Mouse (Mus musculus) hindbrain, embryonic 15.5 days (tissue): ENCODE results near the gene Iqsec1. TPM values are rescaled to one million over a fixed set of nuclear protein-coding genes. Genes with fewer than 3 reads are reported as not detected.
A peak's percentile ranks its signal among the peaks of the same experiment; 100 is the strongest.

ENCODE experiments used
- ATAC-seq: fragments of 200-750 bp; cut with Nextera tagmentation; 2 replicates; pipeline ENCODE4 v1.8.0; 2017; ENCODE audit warnings: low read depth, moderate number of reproducible peaks, moderate TSS enrichment; ENCODE audit not compliant: low FRiP score
- H3K27ac ChIP-seq: fragments of 300-500 bp; sonication (generic); replicated peaks from 2 replicates; pipeline ENCODE4 v1.5.1; 2015; ENCODE audit warnings: mild to moderate bottlenecking, inconsistent platforms
- H3K27me3 ChIP-seq: fragments of 300-500 bp; sonication (generic); 2 replicates; pipeline ENCODE4 v1.6.1; 2015; ENCODE audit warnings: control low read depth, inconsistent platforms
- H3K36me3 ChIP-seq: fragments of 300-500 bp; sonication (generic); 2 replicates; pipeline ENCODE4 v1.6.1; 2015; ENCODE audit warnings: control low read depth, inconsistent platforms
- H3K4me1 ChIP-seq: fragments of 300-500 bp; sonication (generic); replicated peaks from 2 replicates; pipeline ENCODE4 v1.6.1; 2015; ENCODE audit warnings: control low read depth, inconsistent platforms
- H3K4me2 ChIP-seq: fragments of 300-500 bp; sonication (generic); 2 replicates; pipeline ENCODE4 v1.6.1; 2015; ENCODE audit warnings: moderate library complexity, mild to moderate bottlenecking, inconsistent platforms
- H3K4me3 ChIP-seq: fragments of 300-500 bp; sonication (generic); 2 replicates; pipeline ENCODE4 v1.5.1; 2015; ENCODE audit warnings: mild to moderate bottlenecking, inconsistent platforms
- H3K9ac ChIP-seq: fragments of 300-500 bp; sonication (generic); 2 replicates; pipeline ENCODE4 v1.6.1; 2015; ENCODE audit warnings: inconsistent platforms
- H3K9me3 ChIP-seq: fragments of 300-500 bp; sonication (generic); 2 replicates; pipeline ENCODE4 v1.6.1; 2016; ENCODE audit warnings: control low read depth, inconsistent platforms
- WGBS: fragments of 180-500 bp; shearing (Covaris S2); methylation state at CpG from one replicate; pipeline ENCODE4 v1.1.7; 2015; 5-methylcytosine and 5-hydroxymethylcytosine counted together
- polyA plus RNA-seq: library from polyadenylated mRNA; unstranded; fragments of >200 nt; fragmentation: Nextera tagmentation; extraction: Ambion mirVana; gene quantifications from 2 replicates; pipeline ENCODE4 v1.2.1, GENCODE M21; 2015

The Iqsec1 gene
- polyA plus RNA-seq, 1 experiment from 2014 or later, result 23.3 TPM

DNA sequence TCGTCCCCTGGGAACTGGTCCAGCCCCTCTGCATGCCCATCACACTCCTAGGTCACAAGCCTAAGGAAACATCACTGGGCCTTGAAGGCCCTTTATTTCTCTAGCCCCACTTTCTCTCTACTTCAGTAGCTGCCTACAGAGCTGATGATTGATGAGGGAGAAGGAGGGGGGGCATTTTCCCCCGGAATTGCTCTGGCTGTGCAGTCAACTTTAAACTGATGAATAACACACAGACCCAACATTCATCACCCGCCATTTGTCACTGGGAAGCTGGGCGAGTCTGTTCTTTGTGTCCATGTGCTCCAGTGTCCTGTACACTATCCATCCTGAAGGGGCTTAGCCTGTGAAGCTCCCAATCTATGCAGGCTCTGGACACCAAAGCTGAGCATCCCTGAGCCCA lies 165.2 kb downstream of the Iqsec1 start:
- H3K27ac ChIP-seq, result no peak overlapping the region
- 13% methylated on average over 4 of the region's 4 CpGs for WGBS
- no peak overlapping the region for H3K9ac ChIP-seq
- ATAC-seq, result peak; percentile 65
- no peaks in the 10 kb centered on the region for H3K36me3 ChIP-seq
- H3K27me3 ChIP-seq, result no peaks in the 10 kb centered on the region
- H3K4me2 ChIP-seq, result no peak overlapping the region
- H3K4me1 ChIP-seq, result peaks cover 13% of the 10 kb centered on the region
- H3K9me3 ChIP-seq, result no peaks in the 10 kb centered on the region
- H3K4me3 ChIP-seq, result no peak overlapping the region

DNA sequence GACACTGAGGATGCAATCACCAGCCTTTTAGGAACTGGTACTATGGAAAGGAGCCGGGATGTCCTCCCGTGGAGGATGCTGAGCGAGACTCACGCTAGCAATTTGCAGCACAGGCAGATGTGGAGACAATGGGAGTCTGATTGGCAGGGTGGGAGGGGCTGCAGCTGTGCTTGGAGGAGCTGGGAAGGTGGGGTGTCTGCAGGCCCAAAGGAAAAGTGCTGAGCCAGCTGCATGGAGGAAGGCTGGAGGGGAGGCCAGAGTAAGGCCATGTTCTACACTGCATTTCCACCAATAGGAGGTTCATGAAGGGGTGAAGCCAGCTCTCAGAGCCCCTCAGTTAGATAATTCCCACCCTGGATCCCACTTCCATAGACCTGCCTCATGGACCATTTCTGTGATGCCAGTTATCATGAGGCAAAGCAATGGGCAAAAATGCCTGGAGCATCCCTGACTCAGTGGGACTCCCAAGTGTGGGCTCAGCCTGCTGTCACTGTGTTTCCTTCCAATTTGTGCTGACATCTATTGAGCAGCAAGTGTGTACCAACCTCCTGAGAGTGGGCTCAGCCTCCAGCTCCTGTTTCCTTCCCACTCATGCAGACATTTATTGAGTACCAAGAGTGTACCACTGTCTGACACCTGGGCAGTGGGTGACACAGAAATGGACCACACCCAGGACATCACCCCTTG lies 166.4 kb downstream of the Iqsec1 start:
- no peak overlapping the region for H3K4me2 ChIP-seq
- no peak for ATAC-seq
- no peak overlapping the region for H3K9ac ChIP-seq
- H3K27me3 ChIP-seq, result no peaks in the 10 kb centered on the region
- H3K4me3 ChIP-seq, result no peak overlapping the region
- WGBS, result 22% methylated on average over 4 of the region's 4 CpGs
- no peaks in the 10 kb centered on the region for H3K36me3 ChIP-seq
- no peak overlapping the region for H3K27ac ChIP-seq
- no peaks in the 10 kb centered on the region for H3K9me3 ChIP-seq
- peaks cover 13% of the 10 kb centered on the region for H3K4me1 ChIP-seq

DNA sequence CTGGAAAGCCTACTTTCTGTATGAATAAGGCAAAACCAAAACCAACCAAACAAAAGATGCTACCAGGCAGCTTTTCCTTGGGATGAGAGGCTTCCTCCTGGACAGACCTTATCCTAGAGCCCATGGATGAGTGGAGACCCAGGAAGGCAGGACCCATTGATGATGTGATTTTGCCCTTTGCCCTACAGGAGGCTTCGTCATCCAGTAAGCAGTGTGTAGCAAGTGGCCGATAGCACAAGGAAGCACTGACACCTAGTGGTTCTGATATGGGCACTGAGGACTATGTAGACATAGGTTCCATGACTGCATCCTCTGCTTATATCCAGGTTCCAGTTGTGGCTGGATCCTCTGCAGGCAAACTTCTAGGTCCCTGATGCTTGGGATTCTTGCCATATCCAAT lies 168.6 kb downstream of the Iqsec1 start:
- H3K4me2 ChIP-seq, result no peak overlapping the region
- no peak overlapping the region for H3K4me3 ChIP-seq
- H3K9me3 ChIP-seq, result no peaks in the 10 kb centered on the region
- H3K27ac ChIP-seq, result no peak overlapping the region
- WGBS, result 54% methylated on average over 2 of the region's 2 CpGs
- no peak for ATAC-seq
- H3K27me3 ChIP-seq, result no peaks in the 10 kb centered on the region
- no peak overlapping the region for H3K9ac ChIP-seq
- peaks cover 13% of the 10 kb centered on the region for H3K4me1 ChIP-seq
- no peaks in the 10 kb centered on the region for H3K36me3 ChIP-seq

DNA sequence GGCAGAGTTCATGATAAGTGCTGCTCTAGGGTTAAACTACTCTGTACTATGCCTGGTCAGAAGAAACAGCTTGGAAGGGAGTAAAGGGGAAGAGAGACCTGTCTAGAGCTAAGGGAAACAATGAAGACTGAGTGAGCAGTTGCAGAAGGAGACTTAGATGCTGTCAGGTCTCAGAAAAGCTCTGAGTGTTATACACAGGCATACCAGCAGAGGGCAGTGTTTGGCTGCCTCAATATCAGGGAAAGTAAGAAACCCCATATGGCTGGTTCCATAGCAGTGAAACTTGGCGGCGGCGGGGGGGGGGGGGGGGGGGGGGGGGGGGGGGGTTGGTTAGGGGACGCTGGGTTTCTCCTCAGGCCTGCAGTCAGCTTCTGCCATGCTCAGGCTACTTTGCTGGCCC lies 169.5 kb downstream of the Iqsec1 start:
- no peak for ATAC-seq
- Histone ChIP-seq H3K36me3 (no peaks in the 10 kb centered on the region), H3K4me3 (no peak overlapping the region), H3K27ac (no peak overlapping the region), H3K4me1 (peaks cover 13% of the 10 kb centered on the region), H3K27me3 (no peaks in the 10 kb centered on the region), H3K9ac (no peak overlapping the region), H3K4me2 (no peak overlapping the region), H3K9me3 (no peaks in the 10 kb centered on the region)
- WGBS, result 0% methylated on average over 1 of the region's 4 CpGs

DNA sequence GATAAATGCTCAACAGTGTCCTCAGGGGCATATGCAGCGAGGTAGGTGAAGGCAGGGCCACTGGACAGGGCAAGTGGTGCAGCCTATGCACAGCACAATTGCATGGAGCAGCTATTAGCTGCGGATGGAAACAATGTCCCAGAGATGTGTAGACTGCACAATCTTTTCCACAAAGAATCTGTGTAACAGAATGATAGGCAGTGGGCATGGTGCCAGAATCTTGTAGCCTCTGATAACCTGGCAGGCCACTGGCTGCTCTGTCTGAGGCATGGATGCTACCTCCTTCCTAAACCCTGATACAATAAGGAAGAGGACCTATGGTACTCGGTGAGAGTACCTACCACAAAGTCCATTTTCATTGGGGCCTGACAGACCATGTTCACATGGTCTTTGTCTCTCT lies 171.9 kb downstream of the Iqsec1 start:
- no peaks in the 10 kb centered on the region for H3K27me3 ChIP-seq
- peaks cover 7% of the 10 kb centered on the region; the same call in 1 of the 2 replicates for H3K4me1 ChIP-seq
- H3K27ac ChIP-seq, result no peak overlapping the region
- no peak overlapping the region for H3K4me3 ChIP-seq
- no peak overlapping the region for H3K4me2 ChIP-seq
- ATAC-seq, result no peak
- 78% methylated on average over 3 of the region's 3 CpGs for WGBS
- H3K9me3 ChIP-seq, result no peaks in the 10 kb centered on the region
- H3K36me3 ChIP-seq, result no peaks in the 10 kb centered on the region
- H3K9ac ChIP-seq, result no peak overlapping the region

DNA sequence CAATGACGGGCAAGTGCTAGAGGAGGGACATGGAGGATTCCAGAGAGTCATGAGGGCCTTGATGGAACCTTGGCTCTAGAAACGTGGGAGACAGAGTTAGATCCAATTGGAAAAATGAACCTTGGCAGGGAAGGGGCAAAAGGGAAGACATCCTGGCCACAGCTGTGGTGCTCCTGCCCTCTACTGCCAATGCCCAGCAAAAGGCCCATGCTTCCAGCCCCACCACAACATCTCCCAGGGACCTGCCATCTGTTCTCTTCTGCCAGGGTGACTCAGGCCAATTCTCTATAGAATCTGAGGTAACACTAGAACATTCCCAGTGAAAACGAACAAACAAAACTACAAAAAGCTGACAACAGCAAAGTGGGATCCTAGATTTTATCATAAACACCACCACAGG lies 173.1 kb downstream of the Iqsec1 start:
- Histone ChIP-seq H3K9me3 (no peaks in the 10 kb centered on the region), H3K27me3 (no peaks in the 10 kb centered on the region), H3K4me1 (peaks cover 18% of the 10 kb centered on the region), H3K4me3 (no peak overlapping the region), H3K27ac (no peak overlapping the region), H3K36me3 (no peaks in the 10 kb centered on the region), H3K9ac (no peak overlapping the region), H3K4me2 (no peak overlapping the region)
- no peak for ATAC-seq
- 80% methylated on average over 3 of the region's 3 CpGs for WGBS

DNA sequence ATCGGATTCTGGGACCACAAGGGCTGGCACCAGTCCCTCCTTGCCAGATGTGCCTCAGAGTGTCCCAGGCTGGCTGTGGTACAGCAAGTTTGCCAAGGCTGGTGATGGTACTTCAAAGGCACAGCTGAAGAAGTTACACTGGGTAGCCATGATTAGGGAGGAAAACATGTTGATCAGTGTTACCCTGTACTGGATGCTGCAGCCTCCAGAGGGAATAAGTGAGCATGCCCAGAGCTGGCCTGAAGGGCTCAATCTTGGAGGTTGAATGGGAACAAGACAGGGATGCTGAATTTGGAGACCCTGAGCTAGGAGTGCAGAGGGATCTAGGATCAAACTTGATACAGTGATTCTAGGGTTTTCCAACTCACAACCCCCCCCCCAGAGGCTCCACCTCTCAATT lies 175.0 kb downstream of the Iqsec1 start:
- no peak overlapping the region for H3K9ac ChIP-seq
- ATAC-seq, result no peak
- H3K4me1 ChIP-seq, result peaks cover 36% of the 10 kb centered on the region
- no peak overlapping the region for H3K27ac ChIP-seq
- H3K4me2 ChIP-seq, result no peak overlapping the region
- no peak overlapping the region for H3K4me3 ChIP-seq
- 77% methylated on average over 1 of the region's 1 CpGs for WGBS
- H3K27me3 ChIP-seq, result no peaks in the 10 kb centered on the region
- H3K9me3 ChIP-seq, result no peaks in the 10 kb centered on the region
- no peaks in the 10 kb centered on the region for H3K36me3 ChIP-seq

DNA sequence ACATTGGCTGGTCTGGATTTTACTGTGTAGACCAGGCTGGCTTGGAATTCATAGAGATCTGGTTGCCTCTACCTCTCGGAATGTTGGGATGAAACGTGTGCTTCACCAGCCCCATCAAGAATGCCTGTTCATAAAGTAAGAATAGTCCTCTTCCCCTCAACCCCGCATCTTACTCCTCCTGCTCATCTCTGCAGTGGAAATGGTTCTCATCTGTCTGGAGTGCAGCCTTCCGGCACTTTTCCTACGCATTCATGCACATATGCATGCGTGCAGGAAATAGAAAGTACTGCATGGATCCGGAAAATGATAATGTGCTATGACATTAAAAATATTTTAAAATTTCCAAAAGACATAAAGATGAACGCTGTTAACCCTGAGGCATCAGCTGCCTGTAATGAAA lies 175.9 kb downstream of the Iqsec1 start:
- WGBS, result 79% methylated on average over 8 of the region's 8 CpGs
- H3K4me1 ChIP-seq, result peaks cover 46% of the 10 kb centered on the region
- ATAC-seq, result no peak
- H3K27me3 ChIP-seq, result no peaks in the 10 kb centered on the region
- H3K36me3 ChIP-seq, result no peaks in the 10 kb centered on the region
- no peaks in the 10 kb centered on the region for H3K9me3 ChIP-seq
- no peak overlapping the region for H3K9ac ChIP-seq
- H3K27ac ChIP-seq, result 0 out of 2 replicates have a peak overlapping the region, but pooled peaks have one; percentile 22
- H3K4me3 ChIP-seq, result no peak overlapping the region
- no peak overlapping the region for H3K4me2 ChIP-seq

DNA sequence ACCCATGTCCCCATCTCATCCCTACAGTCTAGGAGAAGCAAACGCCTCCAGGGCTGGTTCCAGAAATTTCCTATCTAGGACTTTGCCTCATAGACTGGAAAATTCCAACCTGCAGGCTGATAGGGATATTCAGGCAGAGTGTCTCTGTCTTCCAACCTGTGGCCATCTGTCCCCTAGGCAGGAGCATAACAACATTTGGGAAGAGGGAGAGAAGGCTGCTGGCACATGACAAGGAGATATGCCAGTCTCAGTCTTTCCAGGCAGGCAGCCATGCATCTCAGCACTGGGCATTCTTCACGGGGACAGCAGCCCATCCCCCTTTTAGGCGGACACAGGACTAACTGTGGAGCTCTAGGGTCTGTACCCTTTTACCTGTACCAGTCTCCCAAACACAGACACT lies 176.4 kb downstream of the Iqsec1 start:
- H3K4me3 ChIP-seq, result no peak overlapping the region
- H3K4me1 ChIP-seq, result peaks cover 51% of the 10 kb centered on the region
- ATAC-seq, result no peak
- WGBS, result 70% methylated on average over 3 of the region's 3 CpGs
- H3K27ac ChIP-seq, result no peak overlapping the region
- no peaks in the 10 kb centered on the region for H3K36me3 ChIP-seq
- no peak overlapping the region for H3K9ac ChIP-seq
- H3K27me3 ChIP-seq, result no peaks in the 10 kb centered on the region
- H3K4me2 ChIP-seq, result no peak overlapping the region
- H3K9me3 ChIP-seq, result no peaks in the 10 kb centered on the region

DNA sequence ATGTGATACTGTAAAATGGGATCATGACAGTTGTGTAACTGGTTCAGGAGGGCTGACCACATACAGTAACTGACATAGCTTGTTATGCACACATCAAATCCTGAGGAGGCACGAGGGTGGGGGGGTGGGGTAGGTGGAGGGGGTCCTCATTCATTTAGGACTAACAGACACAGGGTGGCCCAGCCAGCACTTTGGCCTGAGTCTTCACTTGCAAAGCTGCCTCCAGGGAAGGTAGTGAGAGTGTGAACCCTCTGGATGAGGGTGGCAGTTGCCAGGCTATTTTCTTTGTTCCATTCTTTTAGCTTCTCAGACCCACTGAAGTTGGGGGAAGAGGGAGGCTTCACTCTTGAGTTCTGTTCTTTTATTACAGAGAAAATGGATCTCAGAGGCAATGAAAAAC lies 177.9 kb downstream of the Iqsec1 start:
- H3K9me3 ChIP-seq, result no peaks in the 10 kb centered on the region
- H3K4me3 ChIP-seq, result peak overlapping the region; percentile 39
- no peaks in the 10 kb centered on the region for H3K36me3 ChIP-seq
- no peaks in the 10 kb centered on the region for H3K27me3 ChIP-seq
- 43% methylated on average over 1 of the region's 1 CpGs for WGBS
- H3K27ac ChIP-seq, result peak overlapping the region; percentile 69
- no peak for ATAC-seq
- H3K9ac ChIP-seq, result peak overlapping the region; percentile 15; the same call in 1 of the 2 replicates
- peak overlapping the region; percentile 53 for H3K4me2 ChIP-seq
- peaks cover 66% of the 10 kb centered on the region for H3K4me1 ChIP-seq

DNA sequence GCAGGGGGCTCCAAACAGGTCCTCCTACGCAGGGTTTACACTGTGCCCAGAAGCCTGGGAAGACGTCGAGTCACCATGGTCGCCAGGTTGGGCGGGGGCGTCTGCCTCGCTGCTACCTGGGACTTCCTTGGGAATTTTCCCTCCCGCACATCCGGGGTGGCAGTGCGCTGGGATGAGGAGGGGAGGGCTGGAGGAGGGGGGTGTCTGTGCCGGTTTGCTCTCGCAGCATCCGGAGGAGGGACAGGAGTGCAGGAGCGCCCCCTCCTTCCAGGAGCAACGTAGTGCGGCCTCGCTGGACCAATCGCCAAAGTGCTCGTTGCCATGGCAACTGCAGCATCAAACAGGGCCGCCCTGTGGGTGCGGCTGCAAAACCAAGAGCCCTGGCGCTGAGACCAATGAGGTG lies 178.5 kb downstream of the Iqsec1 start:
- Histone ChIP-seq H3K9me3 (no peaks in the 10 kb centered on the region), H3K9ac (peak overlapping the region; percentile 43), H3K36me3 (no peaks in the 10 kb centered on the region), H3K27me3 (no peaks in the 10 kb centered on the region), H3K27ac (peak overlapping the region; percentile 69), H3K4me1 (peaks cover 70% of the 10 kb centered on the region), H3K4me2 (peak overlapping the region; percentile 53), H3K4me3 (peak overlapping the region; percentile 39)
- WGBS, result 2% methylated on average over 22 of the region's 22 CpGs
- peak; percentile 89 for ATAC-seq

DNA sequence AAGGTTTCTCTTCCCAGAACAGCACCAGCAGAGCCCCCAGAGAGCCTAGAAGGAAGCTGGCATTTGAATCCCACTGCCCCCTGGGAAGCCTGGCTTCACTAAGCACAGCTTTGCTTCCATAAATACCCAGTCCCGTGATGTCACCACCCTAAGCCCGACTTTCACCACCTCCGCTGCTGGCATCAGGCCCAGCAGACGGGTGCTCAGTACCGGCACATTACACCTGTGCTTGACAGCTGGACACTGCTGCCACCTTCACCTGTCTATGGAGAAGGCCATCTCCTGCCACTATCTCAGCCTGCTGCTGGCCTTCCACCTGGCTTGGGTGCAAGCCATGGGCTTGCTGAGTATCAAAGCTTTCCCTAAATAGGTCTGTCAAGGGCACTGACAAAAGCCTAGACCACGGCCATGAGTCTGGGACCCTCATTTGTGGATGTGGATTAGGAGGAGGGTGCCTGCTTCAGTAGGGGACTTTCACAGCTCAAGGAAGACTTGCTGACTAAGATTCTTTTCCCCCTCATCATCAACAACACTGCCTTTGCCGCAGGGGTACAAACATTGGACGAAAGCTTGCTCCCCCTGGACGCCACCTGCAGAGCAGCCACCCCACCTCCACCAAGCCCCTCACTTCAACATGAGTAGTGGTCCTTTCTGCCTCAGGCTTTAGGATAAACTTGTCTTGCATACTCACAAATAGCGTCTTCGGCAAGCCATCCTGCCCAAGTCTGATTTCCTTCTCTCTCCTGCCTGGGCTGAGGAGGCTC lies 179.2 kb downstream of the Iqsec1 start:
- Histone ChIP-seq H3K4me1 (peaks cover 72% of the 10 kb centered on the region), H3K4me3 (peak overlapping the region; percentile 39), H3K27me3 (no peaks in the 10 kb centered on the region), H3K27ac (peak overlapping the region; percentile 69), H3K9me3 (no peaks in the 10 kb centered on the region), H3K4me2 (peak overlapping the region; percentile 53), H3K9ac (peak overlapping the region; percentile 43), H3K36me3 (no peaks in the 10 kb centered on the region)
- WGBS, result 52% methylated on average over 11 of the region's 11 CpGs
- ATAC-seq, result peak; percentile 4; the same call in 1 of the 2 replicates
